Mouse (Mus musculus): ENCODE measurements around the gene Olfr1393.
"Not testable (repeated sequence)": the region's sequence is repeated elsewhere in the genome, so short reads cannot be mapped to it uniquely, and the experiment has no call there.

The Olfr1393 gene

GRCm38 (mm10) chr11:49287251-49287650, 9.1 kb downstream of the Olfr1393 start:
- DNase-seq (ENCODE audit: extremely low read depth, low read depth, low spot score) = no peak

- no peak for DNase-seq (ENCODE audit: extremely low read depth, low read depth, low spot score)
Measured at GRCm38 (mm10) chr11:49292777-49293176, 14.7 kb downstream of the Olfr1393 start.

GRCm38 (mm10) chr11:49304441-49304840, 26.3 kb downstream of the Olfr1393 start, which contains the start of gene Olfr10:
TSS of gene Olfr10 (plus strand) at chr11:49304741.
- no peak for DNase-seq (ENCODE audit: extremely low read depth, low read depth, low spot score)

- DNase-seq (ENCODE audit: extremely low read depth, low read depth, low spot score) = not testable (repeated sequence)
Measured at GRCm38 (mm10) chr11:49308547-49308946, 30.4 kb downstream of the Olfr1393 start.

GRCm38 (mm10) chr11:49322442-49322841, 44.3 kb downstream of the Olfr1393 start, which contains the start of gene Olfr1391:
TSS of gene Olfr1391 (plus strand) at chr11:49322742.
- no peak for DNase-seq (ENCODE audit: extremely low read depth, low read depth, low spot score)

GRCm38 (mm10) chr11:49326726-49327125, 48.6 kb downstream of the Olfr1393 start:
- no peak for DNase-seq (ENCODE audit: extremely low read depth, low read depth, low spot score)

GRCm38 (mm10) chr11:49329686-49330085, 51.6 kb downstream of the Olfr1393 start:
- DNase-seq (ENCODE audit: extremely low read depth, low read depth, low spot score) = no peak
